Mouse (Mus musculus): ENCODE measurements around the gene Xpa. TPM values are rescaled to one million over a fixed set of nuclear protein-coding genes. Genes with fewer than 3 reads are reported as not detected.

The Xpa gene
- total and polyA plus RNA-seq, 2 experiments from 2014 or later = 13.2 to 35.5 TPM

- Histone ChIP-seq H3K9me3 (ENCODE audit: low read length) (no peaks in the 10 kb centered on the region), H3K36me3 (ENCODE audit: insufficient read depth, low read length) (peaks cover 37% of the 10 kb centered on the region)
- peak; percentile 34; the same call in 1 of the 2 replicates for ATAC-seq (ENCODE audit: low FRiP score)
Observed at GRCm38 (mm10) chr4:46126541-46126940, 69.6 kb downstream of the Xpa start.

GRCm38 (mm10) chr4:46123358-46123757, 72.8 kb downstream of the Xpa start:
- Histone ChIP-seq H3K9ac (replicated peaks; ENCODE audit: low read length, poor library complexity, severe bottlenecking) (no peak overlapping the region), H3K4me2 (ENCODE audit: low read depth, low read length, poor library complexity, severe bottlenecking) (no peak overlapping the region), H3K27ac (ENCODE audit: low read depth, low read length) (no peak overlapping the region), H3K4me1 (ENCODE audit: insufficient read depth, low read length) (no peaks in the 10 kb centered on the region), H3K9me3 (ENCODE audit: low read length) (no peaks in the 10 kb centered on the region), H3K36me3 (ENCODE audit: insufficient read depth, low read length) (peaks cover 56% of the 10 kb centered on the region), H3K4me3 (ENCODE audit: low read depth, low read length) (no peak overlapping the region), H3K27me3 (ENCODE audit: insufficient read depth, low read length) (no peaks in the 10 kb centered on the region)
- TF ChIP-seq CTCF (IDR thresholded peaks at IDR 0.05) = no peak
- ATAC-seq (ENCODE audit: low FRiP score) (no peak), DNase-seq (ENCODE audit: low spot score) (no peak)
- 94% methylated on average over 6 of the region's 6 CpGs for WGBS

More at GRCm38 (mm10) chr4:46126541-46126940, 69.6 kb downstream of the Xpa start:
- peak; percentile 98 for TF ChIP-seq CTCF (IDR thresholded peaks at IDR 0.05)
- WGBS = 47% methylated on average over 2 of the region's 2 CpGs
- no peak overlapping the region for H3K4me3 ChIP-seq (ENCODE audit: low read depth, low read length)
- H3K9ac ChIP-seq (replicated peaks; ENCODE audit: low read length, poor library complexity, severe bottlenecking) = no peak overlapping the region
- H3K4me1 ChIP-seq (ENCODE audit: insufficient read depth, low read length) = no peaks in the 10 kb centered on the region
- no peak overlapping the region for H3K27ac ChIP-seq (ENCODE audit: low read depth, low read length)
- H3K4me2 ChIP-seq (ENCODE audit: low read depth, low read length, poor library complexity, severe bottlenecking) = no peak overlapping the region
- DNase-seq (ENCODE audit: low spot score) = peak; percentile 90
- H3K27me3 ChIP-seq (ENCODE audit: insufficient read depth, low read length) = no peaks in the 10 kb centered on the region

DNA sequence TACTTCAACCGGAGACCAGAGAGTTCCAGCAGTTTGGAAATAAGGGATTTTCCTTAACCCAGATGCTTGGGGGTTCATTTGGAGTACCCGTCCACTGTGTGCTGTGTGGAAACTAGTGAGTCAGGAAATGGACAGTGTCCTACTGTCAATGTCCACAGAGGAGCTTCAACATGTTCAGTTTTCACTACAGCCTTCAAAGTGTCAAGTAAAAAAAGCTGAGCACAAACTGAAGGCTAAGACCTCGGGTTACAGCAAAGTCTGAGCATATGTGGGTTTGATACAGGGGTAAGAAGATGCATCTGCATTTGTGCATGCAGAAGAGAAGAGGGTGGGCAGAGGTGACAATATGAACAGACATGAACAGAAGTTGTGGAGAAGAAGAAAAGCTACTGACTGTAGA, 75.3 kb downstream of the Xpa start:
- Histone ChIP-seq H3K4me1 (ENCODE audit: insufficient read depth, low read length) (no peaks in the 10 kb centered on the region), H3K9ac (replicated peaks; ENCODE audit: low read length, poor library complexity, severe bottlenecking) (no peak overlapping the region), H3K4me2 (ENCODE audit: low read depth, low read length, poor library complexity, severe bottlenecking) (no peak overlapping the region), H3K9me3 (ENCODE audit: low read length) (no peaks in the 10 kb centered on the region), H3K27me3 (ENCODE audit: insufficient read depth, low read length) (no peaks in the 10 kb centered on the region), H3K36me3 (ENCODE audit: insufficient read depth, low read length) (peaks cover 75% of the 10 kb centered on the region), H3K27ac (ENCODE audit: low read depth, low read length) (no peak overlapping the region), H3K4me3 (ENCODE audit: low read depth, low read length) (no peak overlapping the region)
- no peak for ATAC-seq (ENCODE audit: low FRiP score)
- WGBS = 88% methylated on average over 3 of the region's 3 CpGs
- no peak for DNase-seq (ENCODE audit: low spot score)
- TF ChIP-seq CTCF (IDR thresholded peaks at IDR 0.05) = no peak

DNA sequence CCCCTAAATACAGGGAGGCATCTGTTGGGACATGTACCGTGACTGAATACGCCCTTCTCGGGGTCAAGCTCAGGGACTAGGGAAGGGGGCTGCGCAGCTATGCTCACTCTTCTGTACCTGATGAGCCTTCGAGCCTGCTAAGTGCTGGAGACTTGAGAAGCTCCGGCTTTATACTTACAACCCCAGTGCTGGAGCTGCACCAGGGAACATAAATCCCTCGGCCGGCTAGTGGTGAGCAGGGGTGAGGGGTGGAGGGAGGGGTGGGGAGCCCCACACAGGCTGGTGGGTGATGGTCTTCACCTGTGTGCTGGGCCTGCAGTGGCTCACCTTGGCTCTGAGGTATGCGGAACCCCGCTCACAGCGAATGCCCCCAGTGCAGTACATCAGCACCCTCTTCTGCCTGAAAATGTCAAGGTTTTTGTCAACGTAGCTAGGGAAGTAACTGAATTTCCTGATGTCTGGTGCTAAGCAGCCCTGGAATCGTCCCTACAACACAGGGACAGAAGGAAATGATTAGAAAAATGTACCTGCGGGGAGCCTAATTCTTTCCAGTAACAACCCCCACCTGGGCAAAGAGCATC, 76.5 kb downstream of the Xpa start:
- ATAC-seq (ENCODE audit: low FRiP score) = no peak
- no peak for TF ChIP-seq CTCF (IDR thresholded peaks at IDR 0.05)
- Histone ChIP-seq H3K27ac (ENCODE audit: low read depth, low read length) (no peak overlapping the region), H3K4me2 (ENCODE audit: low read depth, low read length, poor library complexity, severe bottlenecking) (no peak overlapping the region), H3K9ac (replicated peaks; ENCODE audit: low read length, poor library complexity, severe bottlenecking) (no peak overlapping the region), H3K9me3 (ENCODE audit: low read length) (no peaks in the 10 kb centered on the region), H3K4me1 (ENCODE audit: insufficient read depth, low read length) (no peaks in the 10 kb centered on the region), H3K36me3 (ENCODE audit: insufficient read depth, low read length) (peaks cover 73% of the 10 kb centered on the region), H3K27me3 (ENCODE audit: insufficient read depth, low read length) (no peaks in the 10 kb centered on the region), H3K4me3 (ENCODE audit: low read depth, low read length) (no peak overlapping the region)
- 95% methylated on average over 14 of the region's 14 CpGs for WGBS
- DNase-seq (ENCODE audit: low spot score) = no peak

- Histone ChIP-seq H3K4me3 (ENCODE audit: low read depth, low read length) (no peak overlapping the region), H3K27me3 (ENCODE audit: insufficient read depth, low read length) (no peaks in the 10 kb centered on the region), H3K4me1 (ENCODE audit: insufficient read depth, low read length) (no peaks in the 10 kb centered on the region), H3K4me2 (ENCODE audit: low read depth, low read length, poor library complexity, severe bottlenecking) (no peak overlapping the region), H3K36me3 (ENCODE audit: insufficient read depth, low read length) (peaks cover 78% of the 10 kb centered on the region), H3K9ac (replicated peaks; ENCODE audit: low read length, poor library complexity, severe bottlenecking) (no peak overlapping the region), H3K9me3 (ENCODE audit: low read length) (no peaks in the 10 kb centered on the region), H3K27ac (ENCODE audit: low read depth, low read length) (no peak overlapping the region)
- no peak for TF ChIP-seq CTCF (IDR thresholded peaks at IDR 0.05)
- ATAC-seq (ENCODE audit: low FRiP score) (no peak), DNase-seq (ENCODE audit: low spot score) (no peak)
- WGBS = 97% methylated on average over 4 of the region's 4 CpGs
Observed at GRCm38 (mm10) chr4:46117536-46117935, 78.6 kb downstream of the Xpa start.

GRCm38 (mm10) chr4:46116544-46117175, 79.5 kb downstream of the Xpa start:
- Histone ChIP-seq H3K36me3 (ENCODE audit: insufficient read depth, low read length) (peaks cover 75% of the 10 kb centered on the region), H3K27ac (ENCODE audit: low read depth, low read length) (no peak overlapping the region), H3K4me2 (ENCODE audit: low read depth, low read length, poor library complexity, severe bottlenecking) (no peak overlapping the region), H3K27me3 (ENCODE audit: insufficient read depth, low read length) (no peaks in the 10 kb centered on the region), H3K4me3 (ENCODE audit: low read depth, low read length) (no peak overlapping the region), H3K9ac (replicated peaks; ENCODE audit: low read length, poor library complexity, severe bottlenecking) (no peak overlapping the region), H3K4me1 (ENCODE audit: insufficient read depth, low read length) (no peaks in the 10 kb centered on the region), H3K9me3 (ENCODE audit: low read length) (no peaks in the 10 kb centered on the region)
- DNase-seq (ENCODE audit: low spot score) = peak; percentile 74
- no peak for ATAC-seq (ENCODE audit: low FRiP score)
- TF ChIP-seq CTCF (IDR thresholded peaks at IDR 0.05) = no peak
- 77% methylated on average over 10 of the region's 10 CpGs for WGBS
